Mouse (Mus musculus) myocyte (in vitro differentiated cells): ENCODE measurements around the gene Keg1. TPM values are rescaled to one million over a fixed set of nuclear protein-coding genes. Genes with fewer than 3 reads are reported as not detected.
"Not testable (repeated sequence)": the region's sequence is repeated elsewhere in the genome, so short reads cannot be mapped to it uniquely, and the experiment has no call there.

Source experiments
- H3K27me3 ChIP-seq: one replicate; pipeline ENCODE4 v1.6.1; 2011; ENCODE audit not compliant: control insufficient read depth, insufficient read depth, insufficient read length
- H3K36me3 ChIP-seq: one replicate; pipeline ENCODE4 v1.6.1; 2011; ENCODE audit not compliant: control insufficient read depth, insufficient read depth
- H3K4me2 ChIP-seq: one replicate; pipeline ENCODE4 v1.6.1; 2011; ENCODE audit warnings: low read depth, control low read depth
- H3K4me3 ChIP-seq: one replicate; pipeline ENCODE4 v1.5.1; 2011; ENCODE audit warnings: mild to moderate bottlenecking, control low read depth, moderate library complexity
- H3K79me2 ChIP-seq: one replicate; pipeline ENCODE4 v1.6.1; 2011; ENCODE audit not compliant: control insufficient read depth, insufficient read depth
- H3ac ChIP-seq: one replicate; pipeline ENCODE4 v1.6.1; 2011; ENCODE audit not compliant: control insufficient read depth, insufficient read length
- CEBPB ChIP-seq: IDR thresholded peaks from 2 replicates; pipeline ENCODE4 v1.6.1; 2011; ENCODE audit warnings: mild to moderate bottlenecking, moderate library complexity; ENCODE audit not compliant: poor library complexity, insufficient read depth, severe bottlenecking
- E2F4 ChIP-seq: IDR thresholded peaks from one replicate; pipeline ENCODE4 v1.6.1; 2011; ENCODE audit warnings: mild to moderate bottlenecking, control low read depth, moderate library complexity; ENCODE audit not compliant: insufficient read depth
- MAX ChIP-seq: IDR thresholded peaks from one replicate; pipeline ENCODE4 v1.6.1; 2011; ENCODE audit warnings: low read depth, mild to moderate bottlenecking, control low read depth
- MYOD1 ChIP-seq, 3 experiments: IDR thresholded peaks; one replicate each; pipeline ENCODE4 v1.6.1; 2011; ENCODE audit warnings: control low read depth in 2 of 3, low read depth in 2 of 3, mild to moderate bottlenecking in 2 of 3, moderate library complexity in 1 of 3; ENCODE audit not compliant: insufficient read length in 2 of 3, control insufficient read depth in 1 of 3
- MYOG ChIP-seq, 3 experiments: IDR thresholded peaks; one replicate each; pipeline ENCODE4 v1.6.1; 2011; ENCODE audit warnings: control low read depth in 2 of 3, low read depth in 2 of 3, mild to moderate bottlenecking in 2 of 3; ENCODE audit not compliant: insufficient read length in 2 of 3, control insufficient read depth in 1 of 3, insufficient read depth in 1 of 3
- POLR2A ChIP-seq: IDR thresholded peaks from one replicate; pipeline ENCODE4 v1.6.1; 2011; ENCODE audit warnings: low read depth, mild to moderate bottlenecking, control low read depth, moderate library complexity; ENCODE audit not compliant: insufficient read length
- POLR2AphosphoS2 ChIP-seq: IDR thresholded peaks from one replicate; pipeline ENCODE4 v1.6.1; 2011; ENCODE audit warnings: low read depth, control low read depth; ENCODE audit not compliant: insufficient read length
- REST ChIP-seq: IDR thresholded peaks from one replicate; pipeline ENCODE4 v1.6.1; 2011; ENCODE audit warnings: mild to moderate bottlenecking, control low read depth, moderate library complexity; ENCODE audit not compliant: insufficient read depth, insufficient read length
- SRF ChIP-seq: IDR thresholded peaks from one replicate; pipeline ENCODE4 v1.6.1; 2011; ENCODE audit warnings: low read depth; ENCODE audit not compliant: control insufficient read depth, insufficient read length
- TCF12 ChIP-seq: IDR thresholded peaks from one replicate; pipeline ENCODE4 v1.6.1; 2011; ENCODE audit warnings: mild to moderate bottlenecking, control low read depth; ENCODE audit not compliant: poor library complexity, insufficient read depth, severe bottlenecking
- TCF3 ChIP-seq: IDR thresholded peaks from one replicate; pipeline ENCODE4 v1.6.1; 2011; ENCODE audit warnings: low read depth, control low read depth; ENCODE audit not compliant: insufficient read length
- USF1 ChIP-seq: IDR thresholded peaks from one replicate; pipeline ENCODE4 v1.6.1; 2011; ENCODE audit warnings: low read depth, mild to moderate bottlenecking, control low read depth, moderate library complexity
- polyA plus RNA-seq: library from polyadenylated mRNA; unstranded; fragments of >200 nt; fragmentation: generic; extraction: Trizol; gene quantifications from one replicate; pipeline ENCODE4 v1.2.1, GENCODE M21; 2012; ENCODE audit warnings: missing spikeins

Keg1 gene
- polyA plus RNA-seq, 1 experiment, result not detected

- TF ChIP-seq USF1 (no peak), POLR2A (no peak), MYOG (IDR thresholded peaks at IDR 0.05; ENCODE audit: control insufficient read depth in 1 of 3, insufficient read depth in 1 of 3, insufficient read length in 2 of 3, low read depth in 2 of 3) (no peak), POLR2AphosphoS2 (no peak), MYOD1 (IDR thresholded peaks at IDR 0.05; ENCODE audit: control insufficient read depth in 1 of 3, insufficient read length in 2 of 3, low read depth in 2 of 3) (no peak), TCF3 (no peak)
- H3K36me3 ChIP-seq, result no peaks in the 10 kb centered on the region
- no peak overlapping the region for H3ac ChIP-seq
- H3K4me3 ChIP-seq, result no peak overlapping the region
- no peaks in the 10 kb centered on the region for H3K27me3 ChIP-seq
- H3K79me2 ChIP-seq, result no peaks in the 10 kb centered on the region
- no peak overlapping the region for H3K4me2 ChIP-seq
Observed at GRCm38 (mm10) chr19:12719189-12719588, 23.6 kb downstream of the Keg1 start.

- Histone ChIP-seq H3K79me2 (no peaks in the 10 kb centered on the region), H3K36me3 (no peaks in the 10 kb centered on the region), H3K4me3 (no peak overlapping the region), H3ac (no peak overlapping the region), H3K27me3 (no peaks in the 10 kb centered on the region), H3K4me2 (no peak overlapping the region)
- TF ChIP-seq TCF12 (no peak), E2F4 (no peak), USF1 (no peak), TCF3 (no peak), MAX (no peak), CEBPB (no peak), MYOD1 (IDR thresholded peaks at IDR 0.05; ENCODE audit: control insufficient read depth in 1 of 3, insufficient read length in 2 of 3, low read depth in 2 of 3) (no peak), POLR2AphosphoS2 (no peak), POLR2A (no peak), MYOG (IDR thresholded peaks at IDR 0.05; ENCODE audit: control insufficient read depth in 1 of 3, insufficient read depth in 1 of 3, insufficient read length in 2 of 3, low read depth in 2 of 3) (no peak), SRF (no peak)
Observed at GRCm38 (mm10) chr19:12720463-12720862, 24.9 kb downstream of the Keg1 start.

- not testable (repeated sequence) for H3ac ChIP-seq, H3K36me3 ChIP-seq, H3K4me3 ChIP-seq, H3K4me2 ChIP-seq, H3K27me3 ChIP-seq, H3K79me2 ChIP-seq
Observed at GRCm38 (mm10) chr19:12720919-12721318, 25.3 kb downstream of the Keg1 start.

- not testable (repeated sequence) for H3K36me3 ChIP-seq, H3K4me3 ChIP-seq, H3K27me3 ChIP-seq, H3K4me2 ChIP-seq, H3ac ChIP-seq, H3K79me2 ChIP-seq
Observed at GRCm38 (mm10) chr19:12721596-12721995, 26.0 kb downstream of the Keg1 start.

GRCm38 (mm10) chr19:12722308-12722707 lies 26.7 kb downstream of the Keg1 start:
- no peaks in the 10 kb centered on the region for H3K79me2 ChIP-seq
- no peak overlapping the region for H3K4me2 ChIP-seq
- H3K27me3 ChIP-seq, result no peaks in the 10 kb centered on the region
- TF ChIP-seq TCF3 (no peak), MYOD1 (IDR thresholded peaks at IDR 0.05; ENCODE audit: control insufficient read depth in 1 of 3, insufficient read length in 2 of 3, low read depth in 2 of 3) (no peak), MYOG (IDR thresholded peaks at IDR 0.05; ENCODE audit: control insufficient read depth in 1 of 3, insufficient read depth in 1 of 3, insufficient read length in 2 of 3, low read depth in 2 of 3) (no peak), POLR2A (no peak), SRF (no peak), POLR2AphosphoS2 (no peak), REST (no peak), CEBPB (no peak), TCF12 (no peak), MAX (no peak), E2F4 (no peak), USF1 (no peak)
- H3K36me3 ChIP-seq, result no peaks in the 10 kb centered on the region
- no peak overlapping the region for H3K4me3 ChIP-seq
- no peak overlapping the region for H3ac ChIP-seq

- TF ChIP-seq POLR2A (no peak), POLR2AphosphoS2 (no peak), MYOG (IDR thresholded peaks at IDR 0.05; ENCODE audit: control insufficient read depth in 1 of 3, insufficient read depth in 1 of 3, insufficient read length in 2 of 3, low read depth in 2 of 3) (no peak), MAX (no peak), TCF12 (no peak), REST (no peak), TCF3 (no peak), E2F4 (no peak), SRF (no peak)
- Histone ChIP-seq H3K79me2 (no peaks in the 10 kb centered on the region), H3K36me3 (no peaks in the 10 kb centered on the region), H3ac (no peak overlapping the region), H3K4me3 (no peak overlapping the region), H3K4me2 (no peak overlapping the region), H3K27me3 (no peaks in the 10 kb centered on the region)
Observed at GRCm38 (mm10) chr19:12725851-12726250, 30.3 kb downstream of the Keg1 start.
